Mouse (Mus musculus): ENCODE data around the gene Ikzf1. TPM values are rescaled to one million over a fixed set of nuclear protein-coding genes. Genes with fewer than 3 reads are reported as not detected.

Gene Ikzf1
- polyA plus RNA-seq, 1 experiment from 2014 or later, result 1.1 TPM

- WGBS, result 86% methylated on average over 20 of the region's 20 CpGs
- no peak overlapping the region for H3K27ac ChIP-seq (replicated peaks)
- no peak for ATAC-seq (ENCODE audit: extremely low read depth, insufficient number of reproducible peaks, low FRiP score, low TSS enrichment)
- H3K27me3 ChIP-seq (replicated peaks), result no peaks in the 10 kb centered on the region
- H3K4me3 ChIP-seq, result no peak overlapping the region
- no peak overlapping the region for H3K4me2 ChIP-seq
- H3K4me1 ChIP-seq, result no peaks in the 10 kb centered on the region
- no peaks in the 10 kb centered on the region for H3K36me3 ChIP-seq
- no peaks in the 10 kb centered on the region for H3K9me3 ChIP-seq
- no peak overlapping the region for H3K9ac ChIP-seq
These were observed 84.5 kb downstream of the Ikzf1 start for GRCm38 (mm10) chr11:11769281-11769680.

GRCm38 (mm10) chr11:11770691-11771090 is 85.9 kb downstream of the Ikzf1 start:
- H3K4me1 ChIP-seq, result no peaks in the 10 kb centered on the region
- 88% methylated on average over 3 of the region's 3 CpGs for WGBS
- no peaks in the 10 kb centered on the region for H3K27me3 ChIP-seq (replicated peaks)
- no peaks in the 10 kb centered on the region for H3K9me3 ChIP-seq
- H3K9ac ChIP-seq, result no peak overlapping the region
- H3K4me3 ChIP-seq, result no peak overlapping the region
- no peak for ATAC-seq (ENCODE audit: extremely low read depth, insufficient number of reproducible peaks, low FRiP score, low TSS enrichment)
- H3K27ac ChIP-seq (replicated peaks), result no peak overlapping the region
- no peaks in the 10 kb centered on the region for H3K36me3 ChIP-seq
- no peak overlapping the region for H3K4me2 ChIP-seq

GRCm38 (mm10) chr11:11772196-11772595 is 87.4 kb downstream of the Ikzf1 start:
- no peak overlapping the region for H3K9ac ChIP-seq

GRCm38 (mm10) chr11:11774384-11774783 is 89.6 kb downstream of the Ikzf1 start:
- no peak for ATAC-seq (ENCODE audit: extremely low read depth, insufficient number of reproducible peaks, low FRiP score, low TSS enrichment)
- Histone ChIP-seq H3K4me2 (no peak overlapping the region), H3K9ac (no peak overlapping the region), H3K27me3 (replicated peaks) (no peaks in the 10 kb centered on the region), H3K4me1 (no peaks in the 10 kb centered on the region), H3K27ac (replicated peaks) (no peak overlapping the region), H3K4me3 (no peak overlapping the region), H3K36me3 (no peaks in the 10 kb centered on the region), H3K9me3 (no peaks in the 10 kb centered on the region)
- WGBS, result 93% methylated on average over 4 of the region's 4 CpGs

More at GRCm38 (mm10) chr11:11772196-11772595, 87.4 kb downstream of the Ikzf1 start:
- no peaks in the 10 kb centered on the region for H3K4me1 ChIP-seq
- 73% methylated on average over 4 of the region's 4 CpGs for WGBS
- ATAC-seq (ENCODE audit: extremely low read depth, insufficient number of reproducible peaks, low FRiP score, low TSS enrichment), result no peak
- no peaks in the 10 kb centered on the region for H3K9me3 ChIP-seq
- H3K4me2 ChIP-seq, result no peak overlapping the region
- H3K27me3 ChIP-seq (replicated peaks), result no peaks in the 10 kb centered on the region
- no peak overlapping the region for H3K4me3 ChIP-seq
- no peak overlapping the region for H3K27ac ChIP-seq (replicated peaks)
- H3K36me3 ChIP-seq, result no peaks in the 10 kb centered on the region

- no peaks in the 10 kb centered on the region for H3K27me3 ChIP-seq (replicated peaks)
- H3K36me3 ChIP-seq, result no peaks in the 10 kb centered on the region
- H3K9me3 ChIP-seq, result no peaks in the 10 kb centered on the region
- H3K9ac ChIP-seq, result no peak overlapping the region
- H3K4me2 ChIP-seq, result no peak overlapping the region
- no peaks in the 10 kb centered on the region for H3K4me1 ChIP-seq
- ATAC-seq (ENCODE audit: extremely low read depth, insufficient number of reproducible peaks, low FRiP score, low TSS enrichment), result no peak
- WGBS, result 78% methylated on average over 5 of the region's 5 CpGs
- no peak overlapping the region for H3K4me3 ChIP-seq
- H3K27ac ChIP-seq (replicated peaks), result no peak overlapping the region
These were observed 90.1 kb downstream of the Ikzf1 start for GRCm38 (mm10) chr11:11774893-11775292.

- Histone ChIP-seq H3K9me3 (no peaks in the 10 kb centered on the region), H3K4me3 (no peak overlapping the region), H3K4me1 (no peaks in the 10 kb centered on the region), H3K36me3 (no peaks in the 10 kb centered on the region), H3K4me2 (no peak overlapping the region), H3K27ac (replicated peaks) (no peak overlapping the region), H3K27me3 (replicated peaks) (no peaks in the 10 kb centered on the region), H3K9ac (no peak overlapping the region)
- ATAC-seq (ENCODE audit: extremely low read depth, insufficient number of reproducible peaks, low FRiP score, low TSS enrichment), result no peak
- WGBS, result 63% methylated on average over 4 of the region's 4 CpGs
These were observed 91.4 kb downstream of the Ikzf1 start for GRCm38 (mm10) chr11:11776071-11776821.

- Histone ChIP-seq H3K4me3 (no peak overlapping the region), H3K36me3 (no peaks in the 10 kb centered on the region), H3K9me3 (no peaks in the 10 kb centered on the region), H3K4me1 (no peaks in the 10 kb centered on the region), H3K27me3 (replicated peaks) (no peaks in the 10 kb centered on the region), H3K4me2 (no peak overlapping the region), H3K27ac (replicated peaks) (no peak overlapping the region), H3K9ac (no peak overlapping the region)
- 77% methylated on average over 7 of the region's 7 CpGs for WGBS
- ATAC-seq (ENCODE audit: extremely low read depth, insufficient number of reproducible peaks, low FRiP score, low TSS enrichment), result no peak
These were observed 92.0 kb downstream of the Ikzf1 start for GRCm38 (mm10) chr11:11776822-11777174.

- ATAC-seq (ENCODE audit: extremely low read depth, insufficient number of reproducible peaks, low FRiP score, low TSS enrichment), result no peak
- H3K27me3 ChIP-seq (replicated peaks), result no peaks in the 10 kb centered on the region
- H3K36me3 ChIP-seq, result no peaks in the 10 kb centered on the region
- no peak overlapping the region for H3K4me3 ChIP-seq
- no peaks in the 10 kb centered on the region for H3K9me3 ChIP-seq
- H3K27ac ChIP-seq (replicated peaks), result no peak overlapping the region
- H3K9ac ChIP-seq, result no peak overlapping the region
- no peaks in the 10 kb centered on the region for H3K4me1 ChIP-seq
- 61% methylated on average over 3 of the region's 3 CpGs for WGBS
- H3K4me2 ChIP-seq, result no peak overlapping the region
These were observed 92.4 kb downstream of the Ikzf1 start for GRCm38 (mm10) chr11:11777246-11777645.

- Histone ChIP-seq H3K4me3 (no peak overlapping the region), H3K4me2 (no peak overlapping the region), H3K4me1 (no peaks in the 10 kb centered on the region), H3K36me3 (no peaks in the 10 kb centered on the region), H3K27me3 (replicated peaks) (no peaks in the 10 kb centered on the region), H3K9me3 (no peaks in the 10 kb centered on the region), H3K9ac (no peak overlapping the region), H3K27ac (replicated peaks) (no peak overlapping the region)
- ATAC-seq (ENCODE audit: extremely low read depth, insufficient number of reproducible peaks, low FRiP score, low TSS enrichment), result no peak
- WGBS, result 80% methylated on average over 2 of the region's 2 CpGs
These were observed 93.0 kb downstream of the Ikzf1 start for GRCm38 (mm10) chr11:11777796-11778195.

GRCm38 (mm10) chr11:11778345-11778744 is 93.5 kb downstream of the Ikzf1 start:
- no peaks in the 10 kb centered on the region for H3K27me3 ChIP-seq (replicated peaks)
- no peak for ATAC-seq (ENCODE audit: extremely low read depth, insufficient number of reproducible peaks, low FRiP score, low TSS enrichment)
- WGBS, result 82% methylated on average over 6 of the region's 6 CpGs
- no peaks in the 10 kb centered on the region for H3K4me1 ChIP-seq
- no peaks in the 10 kb centered on the region for H3K9me3 ChIP-seq
- H3K4me3 ChIP-seq, result no peak overlapping the region
- no peak overlapping the region for H3K27ac ChIP-seq (replicated peaks)
- H3K9ac ChIP-seq, result no peak overlapping the region
- no peaks in the 10 kb centered on the region for H3K36me3 ChIP-seq
- H3K4me2 ChIP-seq, result no peak overlapping the region

GRCm38 (mm10) chr11:11781728-11782127 is 96.9 kb downstream of the Ikzf1 start:
- H3K9me3 ChIP-seq, result no peaks in the 10 kb centered on the region
- H3K27me3 ChIP-seq (replicated peaks), result peaks cover 4% of the 10 kb centered on the region; the same call in 1 of the 2 replicates
- no peak overlapping the region for H3K27ac ChIP-seq (replicated peaks)
- no peak overlapping the region for H3K4me2 ChIP-seq
- no peak overlapping the region for H3K9ac ChIP-seq
- no peak overlapping the region for H3K4me3 ChIP-seq
- 75% methylated on average over 8 of the region's 8 CpGs for WGBS
- H3K4me1 ChIP-seq, result no peaks in the 10 kb centered on the region
- H3K36me3 ChIP-seq, result no peaks in the 10 kb centered on the region
- ATAC-seq (ENCODE audit: extremely low read depth, insufficient number of reproducible peaks, low FRiP score, low TSS enrichment), result no peak

GRCm38 (mm10) chr11:11785457-11785856 is 100.7 kb downstream of the Ikzf1 start:
- 52% methylated on average over 6 of the region's 6 CpGs for WGBS
- Histone ChIP-seq H3K9ac (no peak overlapping the region), H3K27me3 (replicated peaks) (peaks cover 4% of the 10 kb centered on the region; the same call in 1 of the 2 replicates), H3K36me3 (no peaks in the 10 kb centered on the region), H3K4me2 (no peak overlapping the region), H3K4me1 (no peaks in the 10 kb centered on the region), H3K4me3 (no peak overlapping the region), H3K27ac (replicated peaks) (no peak overlapping the region), H3K9me3 (no peaks in the 10 kb centered on the region)
- no peak for ATAC-seq (ENCODE audit: extremely low read depth, insufficient number of reproducible peaks, low FRiP score, low TSS enrichment)
